Mouse (Mus musculus): Measurements from ENCODE around the gene Six5. TPM values are rescaled to one million over a fixed set of nuclear protein-coding genes. Genes with fewer than 3 reads are reported as not detected.

Six5 gene
- total RNA-seq, 1 experiment, result 3.0 TPM

GRCm38 (mm10) chr7:19118028-19118771, 23.8 kb downstream of the Six5 start, which contains the start of gene Gm4969:
Gene Gm4969, minus strand, starts transcription at chr7:19118368.
- H3K27ac ChIP-seq (ENCODE audit: insufficient read depth, low read depth, low read length, poor library complexity, severe bottlenecking), result no peak within 1 kb of the TSS
- no peaks in the 10 kb centered on the region for H3K9me3 ChIP-seq (ENCODE audit: control insufficient read depth, insufficient read depth, low read depth, low read length)
- TF ChIP-seq HCFC1 (IDR thresholded peaks at IDR 0.05; ENCODE audit: borderline replicate concordance, insufficient read depth, low read length), result peak; percentile 56; the same call in 1 of the 2 replicates
- TF ChIP-seq ZC3H11A (IDR thresholded peaks at IDR 0.05; ENCODE audit: borderline replicate concordance, low read depth, low read length), result no peak; the same call in 1 of the 2 replicates
- peak; percentile 32; the same call in 1 of the 2 replicates for TF ChIP-seq MAFK (IDR thresholded peaks at IDR 0.05; ENCODE audit: insufficient read depth, low read depth, low read length)
- no peak within 1 kb of the TSS for H3K9ac ChIP-seq (ENCODE audit: insufficient read depth, low read depth, low read length, poor library complexity, severe bottlenecking)
- peaks cover 0 to 4% of the 10 kb centered on the region in 2 experiments; a peak in 2 of 4 replicates for H3K4me1 ChIP-seq (ENCODE audit: control insufficient read depth in 2 of 2, insufficient read depth in 2 of 2, low read length in 2 of 2, poor library complexity in 1 of 2)
- H3K36me3 ChIP-seq (ENCODE audit: control insufficient read depth, insufficient read depth, low read length, poor library complexity, severe bottlenecking), result no peaks in the 10 kb centered on the region
- in situ Hi-C loops (cut with MboI; ENCODE audit: low sequenced_read_pairs in 2 of 2, unreplicated experiment in 2 of 2), result no loop called here
- H3K4me3 ChIP-seq (ENCODE audit: insufficient read depth in 1 of 2, low read depth in 1 of 2, low read length in 2 of 2, poor library complexity in 1 of 2, severe bottlenecking in 1 of 2), result no peak within 1 kb of the TSS
- DNase-seq (ENCODE audit: low read depth, low spot score), result peak; percentile 97

- Histone ChIP-seq H3K9me3 (ENCODE audit: control insufficient read depth, insufficient read depth, low read depth, low read length) (no peaks in the 10 kb centered on the region), H3K4me3 (ENCODE audit: insufficient read depth in 1 of 2, low read depth in 1 of 2, low read length in 2 of 2, poor library complexity in 1 of 2, severe bottlenecking in 1 of 2) (no peak overlapping the region), H3K27ac (ENCODE audit: insufficient read depth, low read depth, low read length, poor library complexity, severe bottlenecking) (no peak overlapping the region), H3K4me1 (ENCODE audit: control insufficient read depth in 2 of 2, insufficient read depth in 2 of 2, low read length in 2 of 2, poor library complexity in 1 of 2) (peaks cover 0 to 4% of the 10 kb centered on the region in 2 experiments; a peak in 2 of 4 replicates), H3K36me3 (ENCODE audit: control insufficient read depth, insufficient read depth, low read length, poor library complexity, severe bottlenecking) (no peaks in the 10 kb centered on the region), H3K9ac (ENCODE audit: insufficient read depth, low read depth, low read length, poor library complexity, severe bottlenecking) (no peak overlapping the region)
- no peak for TF ChIP-seq ZNF384 (IDR thresholded peaks at IDR 0.05; ENCODE audit: low read depth, low read length)
- no peak for TF ChIP-seq ZC3H11A (IDR thresholded peaks at IDR 0.05; ENCODE audit: borderline replicate concordance, low read depth, low read length)
- no peak for TF ChIP-seq HCFC1 (IDR thresholded peaks at IDR 0.05; ENCODE audit: borderline replicate concordance, insufficient read depth, low read length)
- TF ChIP-seq CHD2 (IDR thresholded peaks at IDR 0.05; ENCODE audit: low read depth, low read length), result no peak
- TF ChIP-seq MAFK (IDR thresholded peaks at IDR 0.05; ENCODE audit: insufficient read depth, low read depth, low read length), result no peak
- DNase-seq (ENCODE audit: low read depth, low spot score), result no peak
- in situ Hi-C loops (cut with MboI; ENCODE audit: low sequenced_read_pairs in 2 of 2, unreplicated experiment in 2 of 2), result no loop called here
Measured at GRCm38 (mm10) chr7:19119083-19119482, 24.7 kb downstream of the Six5 start.

GRCm38 (mm10) chr7:19119631-19120429, 25.4 kb downstream of the Six5 start, which contains the start of gene Fbxo46:
Gene Fbxo46, plus strand, starts transcription at chr7:19119859.
- H3K4me1 ChIP-seq (ENCODE audit: control insufficient read depth in 2 of 2, insufficient read depth in 2 of 2, low read length in 2 of 2, poor library complexity in 1 of 2), result peaks cover 0 to 4% of the 10 kb centered on the region in 2 experiments; a peak in 2 of 4 replicates
- in situ Hi-C loops (cut with MboI; ENCODE audit: low sequenced_read_pairs in 2 of 2, unreplicated experiment in 2 of 2), result no loop called here
- H3K36me3 ChIP-seq (ENCODE audit: control insufficient read depth, insufficient read depth, low read length, poor library complexity, severe bottlenecking), result no peaks in the 10 kb centered on the region
- peak within 1 kb of the TSS; percentile 94 to 97 for H3K4me3 ChIP-seq (ENCODE audit: insufficient read depth in 1 of 2, low read depth in 1 of 2, low read length in 2 of 2, poor library complexity in 1 of 2, severe bottlenecking in 1 of 2)
- peak; percentile 96 for DNase-seq (ENCODE audit: low read depth, low spot score)
- TF ChIP-seq HCFC1 (IDR thresholded peaks at IDR 0.05; ENCODE audit: borderline replicate concordance, insufficient read depth, low read length) (peak; percentile 96), MAFK (IDR thresholded peaks at IDR 0.05; ENCODE audit: insufficient read depth, low read depth, low read length) (no peak), CHD2 (IDR thresholded peaks at IDR 0.05; ENCODE audit: low read depth, low read length) (0 out of 2 replicates have a peak, but pooled peaks have one; percentile 20)
- H3K9ac ChIP-seq (ENCODE audit: insufficient read depth, low read depth, low read length, poor library complexity, severe bottlenecking), result peak within 1 kb of the TSS; percentile 91
- H3K27ac ChIP-seq (ENCODE audit: insufficient read depth, low read depth, low read length, poor library complexity, severe bottlenecking), result no peak within 1 kb of the TSS
- H3K9me3 ChIP-seq (ENCODE audit: control insufficient read depth, insufficient read depth, low read depth, low read length), result no peaks in the 10 kb centered on the region

GRCm38 (mm10) chr7:19121686-19122085, 27.3 kb downstream of the Six5 start:
- Histone ChIP-seq H3K27ac (ENCODE audit: insufficient read depth, low read depth, low read length, poor library complexity, severe bottlenecking) (no peak overlapping the region), H3K4me3 (ENCODE audit: insufficient read depth in 1 of 2, low read depth in 1 of 2, low read length in 2 of 2, poor library complexity in 1 of 2, severe bottlenecking in 1 of 2) (no peak overlapping the region), H3K9ac (ENCODE audit: insufficient read depth, low read depth, low read length, poor library complexity, severe bottlenecking) (no peak overlapping the region), H3K4me1 (ENCODE audit: control insufficient read depth in 2 of 2, insufficient read depth in 2 of 2, low read length in 2 of 2, poor library complexity in 1 of 2) (peaks cover 0 to 4% of the 10 kb centered on the region in 2 experiments; a peak in 2 of 4 replicates), H3K36me3 (ENCODE audit: control insufficient read depth, insufficient read depth, low read length, poor library complexity, severe bottlenecking) (no peaks in the 10 kb centered on the region), H3K9me3 (ENCODE audit: control insufficient read depth, insufficient read depth, low read depth, low read length) (no peaks in the 10 kb centered on the region)
- in situ Hi-C loops (cut with MboI; ENCODE audit: low sequenced_read_pairs in 2 of 2, unreplicated experiment in 2 of 2), result no loop called here
- DNase-seq (ENCODE audit: low read depth, low spot score), result no peak
- no peak for TF ChIP-seq MAFK (IDR thresholded peaks at IDR 0.05; ENCODE audit: insufficient read depth, low read depth, low read length)
- TF ChIP-seq ZNF384 (IDR thresholded peaks at IDR 0.05; ENCODE audit: low read depth, low read length), result no peak
- TF ChIP-seq CHD2 (IDR thresholded peaks at IDR 0.05; ENCODE audit: low read depth, low read length), result no peak
- TF ChIP-seq HCFC1 (IDR thresholded peaks at IDR 0.05; ENCODE audit: borderline replicate concordance, insufficient read depth, low read length), result no peak

Data from ES-E14 (cell line).